Mouse (Mus musculus) olfactory bulb, adult 2 months (tissue): ENCODE data around the gene Lonp1.

ENCODE experiments used
- CTCF ChIP-seq: fragments of 200-500 bp; IDR thresholded peaks from 2 replicates; pipeline ENCODE4 v1.5.1; 2012; ENCODE audit warnings: low read depth, mild to moderate bottlenecking, low read length, moderate library complexity; ENCODE audit not compliant: insufficient read depth
- POLR2A ChIP-seq: fragments of 200-500 bp; IDR thresholded peaks from 2 replicates; pipeline ENCODE4 v1.6.1; 2012; ENCODE audit warnings: mild to moderate bottlenecking, low read depth, low read length, moderate library complexity; ENCODE audit not compliant: insufficient read depth

DNA sequence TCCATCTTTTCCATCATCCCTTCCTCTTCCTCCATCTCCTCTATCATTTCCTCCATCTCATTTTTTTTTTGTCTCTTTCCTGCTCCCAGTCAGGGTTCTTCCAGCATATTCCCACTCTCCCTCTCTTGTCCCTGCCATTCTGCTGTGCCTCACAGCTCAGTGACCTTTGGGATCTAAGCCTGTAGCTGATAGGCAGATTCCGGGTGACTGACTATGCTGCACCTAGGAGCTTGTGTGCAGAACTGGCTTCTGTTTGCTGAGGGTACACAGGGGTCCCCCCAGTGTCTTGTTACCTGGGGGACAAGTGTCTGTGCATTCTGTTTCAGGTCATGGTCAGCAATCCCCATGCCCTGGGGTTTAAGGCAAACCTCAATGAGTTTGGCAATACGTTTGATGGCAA is 28.1 kb upstream of the Lonp1 start:
- TF ChIP-seq POLR2A: no peak
- TF ChIP-seq CTCF: no peak
